Mouse (Mus musculus): ENCODE results near the gene Olfr312.
A peak's percentile ranks its signal among the peaks of the same experiment; 100 is the strongest.
"Not testable (repeated sequence)": the region's sequence is repeated elsewhere in the genome, so short reads cannot be mapped to it uniquely, and the experiment has no call there.

The Olfr312 gene

GRCm38 (mm10) chr11:58828937-58829336, at the start of gene Olfr312:
Olfr312 (plus strand) TSS chr11:58829237.
- not testable (repeated sequence) for DNase-seq

GRCm38 (mm10) chr11:58782480-58783089, 46.5 kb upstream of the Olfr312 start, which contains the start of gene Olfr314:
Olfr314 (plus strand) TSS chr11:58782952.
- DNase-seq = no peak

GRCm38 (mm10) chr11:58784182-58784581, 44.9 kb upstream of the Olfr312 start:
- no peak for DNase-seq

- no peak for DNase-seq
Measured at GRCm38 (mm10) chr11:58787651-58788050, 41.4 kb upstream of the Olfr312 start.

GRCm38 (mm10) chr11:58788346-58788745, 40.7 kb upstream of the Olfr312 start:
- DNase-seq = no peak

GRCm38 (mm10) chr11:58789532-58789931, 39.5 kb upstream of the Olfr312 start:
- no peak for DNase-seq

GRCm38 (mm10) chr11:58790053-58790452, 39.0 kb upstream of the Olfr312 start:
- no peak for DNase-seq

- DNase-seq = no peak
Measured at GRCm38 (mm10) chr11:58790646-58791045, 38.4 kb upstream of the Olfr312 start.

GRCm38 (mm10) chr11:58795856-58796255, 33.2 kb upstream of the Olfr312 start:
- DNase-seq = no peak

- peak; percentile 24 for DNase-seq
Measured at GRCm38 (mm10) chr11:58796850-58797249, 32.2 kb upstream of the Olfr312 start.

GRCm38 (mm10) chr11:58799747-58800146, 29.3 kb upstream of the Olfr312 start:
- no peak for DNase-seq

GRCm38 (mm10) chr11:58801558-58802228, 27.3 kb upstream of the Olfr312 start, which contains the start of gene Fam183b:
Fam183b (minus strand) TSS chr11:58801960.
- DNase-seq = peak; percentile 22

GRCm38 (mm10) chr11:58803871-58804270, 25.2 kb upstream of the Olfr312 start:
- DNase-seq = no peak

GRCm38 (mm10) chr11:58804393-58804792, 24.6 kb upstream of the Olfr312 start:
- no peak for DNase-seq

GRCm38 (mm10) chr11:58812001-58812400, 17.0 kb upstream of the Olfr312 start:
- DNase-seq = no peak

GRCm38 (mm10) chr11:58814700-58815099, 14.3 kb upstream of the Olfr312 start, which contains the start of gene Olfr313:
Olfr313 (plus strand) TSS chr11:58815000.
- not testable (repeated sequence) for DNase-seq

GRCm38 (mm10) chr11:58815676-58816075, 13.4 kb upstream of the Olfr312 start:
- no peak for DNase-seq

GRCm38 (mm10) chr11:58829764-58830163, 727 bp downstream of the Olfr312 start:
- DNase-seq = no peak

GRCm38 (mm10) chr11:58832541-58832940, 3.5 kb downstream of the Olfr312 start:
- not testable (repeated sequence) for DNase-seq

GRCm38 (mm10) chr11:58838951-58839350, 9.9 kb downstream of the Olfr312 start, which contains the start of gene Olfr311:
Olfr311 (plus strand) TSS chr11:58839251.
- DNase-seq = not testable (repeated sequence)

GRCm38 (mm10) chr11:58846919-58847461, 18.0 kb downstream of the Olfr312 start, which contains the start of gene Gm12258:
Gm12258 (plus strand) TSS chr11:58847158.
- DNase-seq = peak; percentile 74

GRCm38 (mm10) chr11:58847636-58848035, 18.6 kb downstream of the Olfr312 start:
- DNase-seq = no peak

GRCm38 (mm10) chr11:58849731-58850130, 20.7 kb downstream of the Olfr312 start:
- DNase-seq = no peak

GRCm38 (mm10) chr11:58860744-58861143, 31.7 kb downstream of the Olfr312 start:
- DNase-seq = no peak

Measured in right cerebral cortex, postnatal 4 days (tissue).